Mouse (Mus musculus) kidney, embryonic 14.5 days (tissue): ENCODE measurements around the gene Olfr685. TPM values are rescaled to one million over a fixed set of nuclear protein-coding genes. Genes with fewer than 3 reads are reported as not detected.

Experiments used
- ATAC-seq: fragments of 200-750 bp; cut with Nextera tagmentation; 2 replicates; pipeline ENCODE4 v1.8.0; 2017; ENCODE audit warnings: moderate number of reproducible peaks, mild to moderate bottlenecking, moderate TSS enrichment, moderate library complexity; ENCODE audit not compliant: low FRiP score, low TSS enrichment
- H3K27ac ChIP-seq: fragments of 300-500 bp; sonication (generic); 2 replicates; pipeline ENCODE4 v1.5.1; 2014; ENCODE audit warnings: low read depth, mild to moderate bottlenecking, low read length, moderate library complexity, mixed read lengths
- H3K27me3 ChIP-seq: fragments of 300-500 bp; sonication (generic); 2 replicates; pipeline ENCODE4 v1.6.1; 2014; ENCODE audit warnings: mild to moderate bottlenecking, low read length; ENCODE audit not compliant: control insufficient read depth, insufficient read depth
- H3K36me3 ChIP-seq: fragments of 300-500 bp; sonication (generic); 2 replicates; pipeline ENCODE4 v1.6.1; 2014; ENCODE audit warnings: low read length, mixed read lengths; ENCODE audit not compliant: control insufficient read depth, insufficient read depth
- H3K4me1 ChIP-seq: fragments of 300-500 bp; sonication (generic); 2 replicates; pipeline ENCODE4 v1.6.1; 2014; ENCODE audit warnings: low read length, mixed read lengths; ENCODE audit not compliant: control insufficient read depth, insufficient read depth
- H3K4me2 ChIP-seq: fragments of 300-500 bp; sonication (generic); replicated peaks from 2 replicates; pipeline ENCODE4 v1.6.1; 2014; ENCODE audit warnings: low read depth, mild to moderate bottlenecking, low read length
- H3K4me3 ChIP-seq: fragments of 300-500 bp; sonication (generic); 2 replicates; pipeline ENCODE4 v1.5.1; 2014; ENCODE audit warnings: mild to moderate bottlenecking, low read length
- H3K9ac ChIP-seq: fragments of 300-500 bp; sonication (generic); 2 replicates; pipeline ENCODE4 v1.6.1; 2014; ENCODE audit warnings: low read depth, mild to moderate bottlenecking, low read length, moderate library complexity
- H3K9me3 ChIP-seq: fragments of 300-500 bp; sonication (generic); 2 replicates; pipeline ENCODE4 v1.6.1; 2016; ENCODE audit warnings: low read length; ENCODE audit not compliant: control insufficient read depth
- WGBS: fragments of 180-500 bp; shearing (Covaris S2); extraction: QIAGEN DNeasy Blood & Tissue Kit; methylation state at CpG from one replicate; pipeline ENCODE4 v1.1.7; 2014; 5-methylcytosine and 5-hydroxymethylcytosine counted together
- polyA plus RNA-seq: library from polyadenylated mRNA; unstranded; fragments of >200 nt; fragmentation: Nextera tagmentation; extraction: Ambion mirVana; gene quantifications from 2 replicates; pipeline ENCODE4 v1.2.1, GENCODE M21; 2014

Olfr685 gene
- polyA plus RNA-seq, 1 experiment from 2014 or later = not detected

DNA sequence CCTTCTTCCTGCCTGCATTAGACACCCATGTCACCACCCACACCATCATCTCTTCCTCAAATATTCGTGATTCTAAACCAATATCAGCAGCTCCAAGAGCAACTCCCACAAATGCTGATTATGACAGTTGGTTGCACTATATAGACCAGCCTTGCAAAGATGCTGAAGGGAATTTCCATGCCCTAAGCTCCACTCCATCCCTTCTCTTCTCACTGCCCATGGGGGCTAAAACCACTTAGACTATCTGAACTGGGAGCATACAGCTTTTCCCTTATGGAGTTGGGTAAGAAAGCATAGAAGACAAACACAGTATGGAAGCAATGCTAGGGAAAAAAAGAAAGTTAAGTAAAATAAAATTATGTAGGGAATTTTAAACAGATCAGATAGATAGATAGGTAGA lies 38.9 kb downstream of the Olfr685 start, which contains the start of gene Olfr683:
TSS of gene Olfr683 (minus strand) at position 101 of the 400 bp plus-strand sequence.
- no peak within 1 kb of the TSS for H3K4me3 ChIP-seq
- H3K36me3 ChIP-seq = no peaks in the 10 kb centered on the region
- H3K27me3 ChIP-seq = no peaks in the 10 kb centered on the region
- H3K4me2 ChIP-seq = no peak within 1 kb of the TSS
- no peak within 1 kb of the TSS for H3K9ac ChIP-seq
- 70% methylated on average over 1 of the region's 1 CpGs for WGBS
- ATAC-seq = no peak
- no peaks in the 10 kb centered on the region for H3K9me3 ChIP-seq
- H3K4me1 ChIP-seq = no peaks in the 10 kb centered on the region
- H3K27ac ChIP-seq = no peak within 1 kb of the TSS

DNA sequence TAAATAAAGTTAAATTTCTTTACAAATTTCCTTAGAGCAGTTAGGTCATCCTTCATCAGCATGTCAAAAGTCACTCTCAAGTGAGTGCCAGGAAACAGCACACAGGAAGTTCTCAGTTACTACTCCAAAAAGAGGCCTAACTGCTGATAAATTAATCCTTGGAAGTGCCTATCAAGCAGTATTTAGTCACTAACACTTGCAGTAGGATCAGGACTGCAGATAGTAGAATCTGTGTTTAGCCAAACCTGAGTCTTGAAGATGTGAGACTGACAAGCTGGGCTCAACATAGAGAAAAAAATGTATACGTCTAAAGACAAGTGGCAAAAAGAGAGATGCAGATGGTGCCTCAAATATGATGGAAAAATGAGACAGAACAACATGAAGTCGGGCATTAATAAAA lies 44.5 kb downstream of the Olfr685 start:
- H3K4me1 ChIP-seq = no peaks in the 10 kb centered on the region
- no peak overlapping the region for H3K4me3 ChIP-seq
- H3K27me3 ChIP-seq = no peaks in the 10 kb centered on the region
- H3K4me2 ChIP-seq = no peak overlapping the region
- 72% methylated on average over 2 of the region's 2 CpGs for WGBS
- no peak overlapping the region for H3K9ac ChIP-seq
- no peak overlapping the region for H3K27ac ChIP-seq
- no peaks in the 10 kb centered on the region for H3K36me3 ChIP-seq
- no peaks in the 10 kb centered on the region for H3K9me3 ChIP-seq
- no peak for ATAC-seq

Other genes with a start within 250 kb of the Olfr685 start
- gene Olfr670, start 223.4 kb downstream of the Olfr685 start, polyA plus RNA-seq = not detected in 2 replicates
- not detected in 2 replicates for gene Olfr671, start 206.9 kb downstream of the Olfr685 start, polyA plus RNA-seq
- not detected in 2 replicates for gene Olfr672, start 184.0 kb downstream of the Olfr685 start, polyA plus RNA-seq
- gene Olfr675, start 157.6 kb downstream of the Olfr685 start, polyA plus RNA-seq = not detected in 2 replicates
- gene Olfr676, start 153.3 kb downstream of the Olfr685 start, polyA plus RNA-seq = not detected in 2 replicates
- gene Olfr677, start 134.6 kb downstream of the Olfr685 start, polyA plus RNA-seq = not detected in 2 replicates
- not detected in 2 replicates for gene Olfr678, start 121.5 kb downstream of the Olfr685 start, polyA plus RNA-seq
- not detected in 2 replicates for gene Olfr679, start 104.8 kb downstream of the Olfr685 start, polyA plus RNA-seq
- not detected in 2 replicates for gene Olfr680-ps1, start 93.2 kb downstream of the Olfr685 start, polyA plus RNA-seq
- gene Olfr681, start 69.2 kb downstream of the Olfr685 start, polyA plus RNA-seq = not detected in 2 replicates
- gene Olfr683, start 39.0 kb downstream of the Olfr685 start, polyA plus RNA-seq = not detected in 2 replicates
- not detected in 2 replicates for gene Olfr684, start 22.4 kb downstream of the Olfr685 start, polyA plus RNA-seq
- not detected in 2 replicates for gene Olfr686, start 21.5 kb upstream of the Olfr685 start, polyA plus RNA-seq
- gene Olfr688, start 102.1 kb upstream of the Olfr685 start, polyA plus RNA-seq = not detected in 2 replicates
- not detected in 2 replicates for gene Olfr689, start 125.2 kb upstream of the Olfr685 start, polyA plus RNA-seq
- gene Olfr690, start 148.1 kb upstream of the Olfr685 start, polyA plus RNA-seq = not detected in 2 replicates
- 0.13 TPM in 1 of 2 replicates, not detected in the other for gene Olfr691, start 156.3 kb upstream of the Olfr685 start, polyA plus RNA-seq
- not detected in 2 replicates for gene Olfr692, start 182.2 kb upstream of the Olfr685 start, polyA plus RNA-seq
- gene Gm5901, start 189.0 kb upstream of the Olfr685 start, polyA plus RNA-seq = not detected in 2 replicates
- 30.9 and 43.6 TPM in 2 replicates for gene Fam160a2, start 214.0 kb upstream of the Olfr685 start, polyA plus RNA-seq
- gene Cnga4, start 218.6 kb upstream of the Olfr685 start, polyA plus RNA-seq = not detected in 2 replicates
- 0.56 and 0.58 TPM in 2 replicates for gene Cckbr, start 239.7 kb upstream of the Olfr685 start, polyA plus RNA-seq